Mouse (Mus musculus): Measurements from ENCODE around the gene Ndst2. TPM values are rescaled to one million over a fixed set of nuclear protein-coding genes. Genes with fewer than 3 reads are reported as not detected.
"Not testable (repeated sequence)": the region's sequence is repeated elsewhere in the genome, so short reads cannot be mapped to it uniquely, and the experiment has no call there.

The Ndst2 gene
- polyA plus RNA-seq, 1 experiment: 33.3 TPM

DNA sequence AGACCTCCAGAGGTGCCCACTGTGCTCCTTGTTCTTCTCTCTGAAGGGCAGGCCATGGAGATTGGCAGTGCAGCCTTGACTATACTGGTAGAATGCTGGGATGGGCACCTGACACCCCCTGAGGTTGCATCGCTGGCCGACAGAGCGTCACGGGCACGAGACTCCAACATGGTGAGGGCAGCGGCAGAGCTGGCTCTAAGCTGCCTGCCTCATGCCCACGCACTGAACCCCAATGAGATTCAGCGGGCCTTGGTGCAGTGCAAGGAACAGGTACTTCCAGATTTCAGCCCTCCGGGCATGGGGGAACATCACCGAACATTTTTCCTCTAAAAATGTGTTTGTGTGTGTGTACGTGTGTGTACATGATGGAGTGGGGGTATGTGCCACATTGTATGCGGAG lies 14.6 kb downstream of the Ndst2 start:
- TF ChIP-seq CTCF (IDR thresholded peaks at IDR 0.05; ENCODE audit: borderline replicate concordance, extremely low read depth, insufficient read depth, insufficient read length) (no peak), POLR2A (IDR thresholded peaks at IDR 0.05; ENCODE audit: borderline replicate concordance, extremely low read depth, insufficient read depth, insufficient read length, poor library complexity, severe bottlenecking) (no peak)
- no peak for DNase-seq (ENCODE audit: low read depth)

DNA sequence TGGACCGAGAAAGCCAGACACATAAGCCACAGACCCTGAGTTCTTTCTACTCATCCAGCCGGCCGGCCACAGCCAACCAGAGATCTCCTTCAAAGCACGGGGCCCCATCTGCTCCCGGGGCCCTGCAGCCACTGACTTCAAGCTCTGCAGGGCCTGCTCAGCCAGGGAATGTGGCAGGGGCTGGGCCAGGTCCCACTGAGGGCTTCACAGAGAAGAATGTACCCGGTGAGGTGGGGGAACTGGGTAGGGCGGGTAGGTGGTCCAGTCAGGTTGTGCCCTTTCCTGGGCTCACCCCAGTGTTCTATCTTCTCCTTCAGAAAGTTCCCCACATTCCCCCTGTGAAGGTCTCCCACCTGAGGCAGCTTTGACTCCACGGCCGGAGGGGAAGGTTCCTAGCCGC lies 15.9 kb downstream of the Ndst2 start:
- no peak for TF ChIP-seq POLR2A (IDR thresholded peaks at IDR 0.05; ENCODE audit: borderline replicate concordance, extremely low read depth, insufficient read depth, insufficient read length, poor library complexity, severe bottlenecking)
- TF ChIP-seq CTCF (IDR thresholded peaks at IDR 0.05; ENCODE audit: borderline replicate concordance, extremely low read depth, insufficient read depth, insufficient read length): no peak
- DNase-seq (ENCODE audit: low read depth): no peak

DNA sequence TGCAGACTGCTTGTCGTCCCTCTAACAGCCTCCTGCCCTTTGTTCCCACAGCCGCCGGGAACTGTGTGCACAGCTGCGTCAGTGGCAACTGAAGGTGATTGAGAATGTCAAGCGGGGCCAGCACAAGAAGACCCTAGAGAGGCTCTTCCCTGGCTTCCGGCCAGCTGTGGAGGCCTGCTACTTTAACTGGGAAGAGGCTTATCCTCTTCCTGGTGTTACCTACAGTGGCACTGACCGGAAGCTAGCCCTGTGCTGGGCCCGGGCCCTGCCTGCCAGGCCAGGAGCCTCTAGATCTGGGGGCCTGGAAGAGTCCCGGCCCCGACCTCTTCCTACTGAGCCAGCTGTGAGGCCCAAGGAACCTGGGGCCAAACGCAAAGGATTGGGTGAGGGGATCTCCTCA lies 20.5 kb downstream of the Ndst2 start:
- TF ChIP-seq CTCF (IDR thresholded peaks at IDR 0.05; ENCODE audit: borderline replicate concordance, extremely low read depth, insufficient read depth, insufficient read length): no peak
- TF ChIP-seq POLR2A (IDR thresholded peaks at IDR 0.05; ENCODE audit: borderline replicate concordance, extremely low read depth, insufficient read depth, insufficient read length, poor library complexity, severe bottlenecking): no peak
- no peak for DNase-seq (ENCODE audit: low read depth)

DNA sequence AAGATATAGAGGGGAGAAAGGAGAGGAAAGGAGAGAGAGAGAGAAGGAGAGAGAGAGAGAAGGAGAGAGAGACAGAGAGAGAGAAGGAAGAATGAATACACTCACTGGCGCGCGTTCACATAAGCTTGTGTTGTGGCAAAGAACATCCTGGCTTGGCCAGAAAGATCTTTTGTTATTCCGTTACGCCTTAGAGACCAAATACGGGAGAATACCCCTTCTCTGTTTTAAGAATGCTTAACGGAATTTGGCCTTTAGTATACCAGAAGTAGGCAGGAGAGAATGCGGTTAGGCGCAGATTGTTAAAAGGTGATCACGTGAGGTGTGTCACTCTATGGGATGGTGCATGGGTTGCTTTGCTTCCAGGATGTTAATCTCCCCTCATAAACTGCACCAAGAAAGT lies 26.1 kb downstream of the Ndst2 start:
- TF ChIP-seq POLR2A (IDR thresholded peaks at IDR 0.05; ENCODE audit: borderline replicate concordance, extremely low read depth, insufficient read depth, insufficient read length, poor library complexity, severe bottlenecking): no peak
- no peak for TF ChIP-seq CTCF (IDR thresholded peaks at IDR 0.05; ENCODE audit: borderline replicate concordance, extremely low read depth, insufficient read depth, insufficient read length)

DNA sequence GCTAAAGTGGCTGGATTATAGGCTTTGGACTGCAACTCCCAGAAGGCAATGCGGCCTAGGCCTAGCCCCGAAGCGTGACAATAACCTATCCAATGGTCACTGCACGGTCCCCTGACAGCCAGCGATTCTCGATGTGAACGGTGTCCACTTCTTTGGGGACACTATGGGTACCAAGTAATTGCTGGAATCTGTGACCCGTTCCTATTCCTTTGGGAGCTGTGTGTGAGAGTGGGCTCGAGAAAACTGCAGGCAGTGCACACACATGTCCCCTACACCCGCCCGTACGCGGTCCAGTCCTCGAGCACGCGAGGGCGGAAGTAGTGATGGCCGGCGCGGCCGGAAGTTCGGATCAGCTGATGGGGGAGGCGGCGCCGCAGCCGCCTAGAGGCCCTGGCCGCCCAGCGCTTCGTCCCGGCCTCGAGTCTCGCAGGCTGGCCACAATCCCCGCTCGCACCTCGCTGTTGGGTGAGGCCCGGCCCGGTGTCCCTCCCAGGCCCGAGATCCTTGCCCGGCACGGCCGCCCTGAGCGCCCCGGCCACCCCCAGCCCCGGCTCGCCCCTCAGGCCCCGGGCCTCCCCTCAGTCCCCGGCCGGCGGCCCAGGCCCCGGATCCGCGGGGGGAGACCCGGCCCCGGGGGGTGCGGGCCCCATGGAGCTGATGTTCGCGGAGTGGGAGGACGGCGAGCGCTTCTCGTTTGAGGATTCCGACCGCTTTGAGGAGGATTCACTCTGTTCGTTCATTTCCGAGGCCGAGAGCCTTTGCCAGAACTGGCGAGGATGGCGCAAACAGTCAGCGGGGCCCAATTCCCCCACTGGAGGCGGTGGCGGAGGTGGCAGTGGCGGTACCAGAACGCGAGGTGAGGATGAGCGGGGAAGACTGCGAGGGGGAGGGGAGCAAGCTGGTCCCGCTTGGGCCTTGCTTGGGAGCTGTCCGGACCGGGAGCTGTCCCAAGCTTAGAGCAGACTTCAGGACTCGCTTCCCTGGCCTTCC lies 26.9 kb downstream of the Ndst2 start, which contains the start of gene Zswim8:
Gene Zswim8, plus strand, starts transcription at position 352 of the 990 bp plus-strand sequence.
- DNase-seq (ENCODE audit: low read depth): peak; percentile 97

More for the DNA sequence above, 26.1 kb downstream of the Ndst2 start:
- peak; percentile 11 for DNase-seq (ENCODE audit: low read depth)

DNA sequence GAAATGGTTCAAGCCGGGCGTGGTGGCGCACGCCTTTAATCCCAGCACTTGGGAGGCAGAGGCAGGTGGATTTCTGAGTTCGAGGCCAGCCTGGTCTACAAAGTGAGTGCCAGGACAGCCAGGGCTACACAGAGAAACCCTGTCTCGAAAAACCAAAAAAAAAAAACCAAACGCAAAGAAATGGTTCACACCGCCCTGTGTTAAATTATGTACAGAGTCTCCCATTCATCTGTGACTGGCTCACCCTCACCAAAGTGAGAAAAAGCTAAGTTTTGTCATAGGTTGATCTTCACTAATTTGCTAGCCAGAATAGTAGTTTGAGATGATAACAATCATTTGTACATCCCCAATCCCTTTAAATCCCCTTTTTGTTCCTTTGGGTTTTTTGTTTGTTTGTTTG lies 30.9 kb downstream of the Ndst2 start:
- DNase-seq (ENCODE audit: low read depth): not testable (repeated sequence)

More for the DNA sequence above, 26.9 kb downstream of the Ndst2 start, which contains the start of gene Zswim8:
- TF ChIP-seq POLR2A (IDR thresholded peaks at IDR 0.05; ENCODE audit: borderline replicate concordance, extremely low read depth, insufficient read depth, insufficient read length, poor library complexity, severe bottlenecking): peak; percentile 94
- no peak for TF ChIP-seq CTCF (IDR thresholded peaks at IDR 0.05; ENCODE audit: borderline replicate concordance, extremely low read depth, insufficient read depth, insufficient read length)

DNA sequence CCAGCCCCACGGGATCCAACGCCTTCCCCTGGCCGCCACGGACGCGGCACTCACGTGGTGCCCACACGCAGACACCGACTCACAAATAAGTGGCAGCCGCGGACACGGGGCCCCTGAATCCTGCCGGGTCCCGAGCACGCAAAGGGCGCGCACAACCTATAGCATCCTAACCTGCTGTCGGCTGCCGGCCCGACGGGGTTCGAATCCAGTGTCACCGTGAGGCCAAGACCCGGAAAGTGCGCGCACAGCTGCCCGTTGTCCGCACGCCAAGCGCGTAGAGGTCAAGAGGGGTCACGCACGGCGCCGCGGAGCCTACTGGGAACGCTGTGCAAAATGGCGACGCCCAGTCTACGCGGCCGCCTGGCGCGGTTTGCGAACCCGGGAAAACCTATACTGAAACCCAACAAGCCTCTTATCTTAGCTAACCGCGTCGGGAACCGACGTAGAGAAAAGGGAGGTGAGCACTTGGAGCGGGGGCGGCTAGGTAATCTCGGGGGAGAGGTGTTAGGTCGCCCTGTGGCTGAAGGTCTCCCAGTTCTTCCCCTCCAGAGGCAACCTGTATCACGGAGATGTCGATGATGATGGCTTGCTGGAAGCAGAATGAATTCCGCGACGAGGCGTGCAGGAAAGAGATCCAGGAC lies 31.5 kb downstream of the Ndst2 start, which contains the start of gene Chchd1:
Gene Chchd1, plus strand, starts transcription at position 266 of the 641 bp plus-strand sequence.
- 0 out of 2 replicates have a peak, but pooled peaks have one; percentile 31 for TF ChIP-seq POLR2A (IDR thresholded peaks at IDR 0.05; ENCODE audit: borderline replicate concordance, extremely low read depth, insufficient read depth, insufficient read length, poor library complexity, severe bottlenecking)
- TF ChIP-seq CTCF (IDR thresholded peaks at IDR 0.05; ENCODE audit: borderline replicate concordance, extremely low read depth, insufficient read depth, insufficient read length): no peak
- DNase-seq (ENCODE audit: low read depth): peak; percentile 92

DNA sequence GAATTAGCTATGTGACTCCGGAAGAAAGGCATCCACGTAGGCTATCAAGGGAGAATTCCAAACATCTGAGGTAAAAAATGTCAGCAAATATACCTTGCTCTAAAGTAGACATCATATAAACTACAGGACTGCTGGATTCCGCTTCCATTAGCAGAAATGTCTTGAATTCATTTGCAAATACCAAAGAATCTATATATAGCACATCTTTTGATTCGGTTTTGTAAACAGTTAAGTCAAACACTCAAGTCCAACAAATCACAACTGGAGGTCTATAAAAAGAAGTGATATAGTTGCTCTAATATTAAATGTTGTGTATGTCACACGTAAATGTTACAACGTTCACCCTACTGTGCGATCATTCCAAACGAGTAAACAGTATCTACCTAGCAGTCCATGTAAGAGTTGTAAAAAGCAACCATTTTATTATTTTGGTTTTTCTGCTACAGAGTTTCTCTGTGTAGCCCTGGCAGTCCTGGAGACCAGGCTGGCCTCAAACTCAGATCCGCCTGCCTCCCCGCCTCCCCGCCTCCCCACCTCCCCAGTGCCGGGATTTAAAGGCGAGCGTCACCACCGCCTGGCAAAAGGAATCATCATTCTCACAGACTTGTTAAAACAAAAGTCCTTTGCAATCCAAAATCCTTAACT lies 32.1 kb downstream of the Ndst2 start:
- TF ChIP-seq CTCF (IDR thresholded peaks at IDR 0.05; ENCODE audit: borderline replicate concordance, extremely low read depth, insufficient read depth, insufficient read length): no peak
- TF ChIP-seq POLR2A (IDR thresholded peaks at IDR 0.05; ENCODE audit: borderline replicate concordance, extremely low read depth, insufficient read depth, insufficient read length, poor library complexity, severe bottlenecking): no peak

DNA sequence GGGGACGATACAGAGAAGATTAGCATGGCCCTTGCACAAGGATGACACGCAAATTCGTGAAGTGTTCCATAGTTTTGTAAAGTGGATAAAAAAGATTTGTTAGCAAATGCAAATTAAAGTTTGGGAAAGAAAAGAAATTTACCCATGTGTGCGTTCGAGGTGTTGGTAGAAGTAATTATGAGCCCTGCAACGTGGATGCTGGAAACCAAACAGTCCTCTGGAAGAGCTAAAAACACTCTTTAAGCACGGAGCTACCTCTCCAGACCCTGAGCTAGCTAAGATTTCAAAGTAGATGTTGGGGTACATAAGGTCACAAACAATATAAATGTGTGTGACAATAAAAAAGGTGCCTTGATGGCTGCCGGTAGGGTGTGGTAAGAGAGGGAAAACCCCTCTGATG lies 32.8 kb downstream of the Ndst2 start:
- no peak for DNase-seq (ENCODE audit: low read depth)

More for the DNA sequence above, 32.1 kb downstream of the Ndst2 start:
- peak; percentile 4 for DNase-seq (ENCODE audit: low read depth)

DNA sequence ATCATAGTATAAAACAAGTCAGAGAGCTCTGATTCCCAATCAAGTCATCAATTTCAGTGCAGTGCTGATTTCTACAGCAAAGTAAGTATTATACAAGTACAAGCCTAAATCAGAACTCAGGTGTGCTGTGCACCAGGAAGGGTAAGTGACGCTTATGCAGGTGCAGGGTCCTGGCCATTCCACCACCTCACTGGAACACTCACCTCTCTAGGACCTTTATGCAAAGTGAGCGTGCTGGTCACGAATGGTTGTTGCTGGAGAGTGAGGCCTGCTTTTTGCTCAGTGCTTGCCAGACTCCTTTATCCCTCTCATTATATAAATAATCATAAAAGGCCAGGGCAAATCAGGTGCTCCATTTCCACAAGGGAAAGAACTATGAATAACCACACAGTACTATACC lies 34.0 kb downstream of the Ndst2 start:
- TF ChIP-seq POLR2A (IDR thresholded peaks at IDR 0.05; ENCODE audit: borderline replicate concordance, extremely low read depth, insufficient read depth, insufficient read length, poor library complexity, severe bottlenecking) (no peak), CTCF (IDR thresholded peaks at IDR 0.05; ENCODE audit: borderline replicate concordance, extremely low read depth, insufficient read depth, insufficient read length) (no peak)
- no peak for DNase-seq (ENCODE audit: low read depth)

More for the DNA sequence above, 32.8 kb downstream of the Ndst2 start:
- TF ChIP-seq POLR2A (IDR thresholded peaks at IDR 0.05; ENCODE audit: borderline replicate concordance, extremely low read depth, insufficient read depth, insufficient read length, poor library complexity, severe bottlenecking) (no peak), CTCF (IDR thresholded peaks at IDR 0.05; ENCODE audit: borderline replicate concordance, extremely low read depth, insufficient read depth, insufficient read length) (no peak)

DNA sequence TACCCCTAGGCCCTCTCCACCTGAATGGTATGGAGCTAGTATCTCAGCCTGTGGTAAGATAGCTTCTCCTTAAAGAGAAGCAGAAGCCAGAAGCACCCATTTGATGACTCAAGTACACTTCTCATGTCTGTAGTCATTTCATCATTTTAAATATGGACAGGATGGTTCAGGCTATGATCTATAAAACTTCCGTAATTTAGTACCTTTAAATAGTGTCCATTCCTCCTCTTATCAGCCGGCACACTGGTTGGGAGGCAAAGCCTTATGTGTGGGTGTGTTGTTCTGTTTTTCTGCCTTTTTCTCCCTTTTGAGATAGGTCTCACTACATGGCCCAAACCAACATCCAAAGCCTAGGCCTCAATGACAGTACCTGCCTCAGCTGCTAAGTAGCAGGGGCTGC lies 35.8 kb downstream of the Ndst2 start:
- DNase-seq (ENCODE audit: low read depth): no peak
- TF ChIP-seq POLR2A (IDR thresholded peaks at IDR 0.05; ENCODE audit: borderline replicate concordance, extremely low read depth, insufficient read depth, insufficient read length, poor library complexity, severe bottlenecking): no peak
- no peak for TF ChIP-seq CTCF (IDR thresholded peaks at IDR 0.05; ENCODE audit: borderline replicate concordance, extremely low read depth, insufficient read depth, insufficient read length)

Data from brain, embryonic 14.5 days (tissue).